Mouse (Mus musculus): ENCODE measurements around the gene Ube2e2. TPM values are rescaled to one million over a fixed set of nuclear protein-coding genes. Genes with fewer than 3 reads are reported as not detected.

Gene Ube2e2
- polyA plus RNA-seq, 1 experiment from 2014 or later: 123 TPM

GRCm38 (mm10) chr14:18665267-18666024, 228.6 kb downstream of the Ube2e2 start:
- no peak for DNase-seq
- Histone ChIP-seq H3K4me1 (ENCODE audit: control insufficient read depth, insufficient read depth, low read length) (no peaks in the 10 kb centered on the region), H3K36me3 (ENCODE audit: control insufficient read depth, insufficient read depth, low read length) (no peaks in the 10 kb centered on the region), H3K27me3 (ENCODE audit: control insufficient read depth, insufficient read depth, low read length) (no peaks in the 10 kb centered on the region), H3K4me2 (ENCODE audit: low read length) (no peak overlapping the region), H3K4me3 (replicated peaks; ENCODE audit: low read depth, low read length) (no peak overlapping the region), H3K9ac (replicated peaks; ENCODE audit: low read length) (no peak overlapping the region), H3K27ac (replicated peaks; ENCODE audit: low read depth, low read length) (no peak overlapping the region), H3K9me3 (ENCODE audit: control insufficient read depth, low read length) (no peaks in the 10 kb centered on the region)
- WGBS: 93% methylated on average over 1 of the region's 1 CpGs
- no peak for ATAC-seq (ENCODE audit: low FRiP score, low TSS enrichment)

DNA sequence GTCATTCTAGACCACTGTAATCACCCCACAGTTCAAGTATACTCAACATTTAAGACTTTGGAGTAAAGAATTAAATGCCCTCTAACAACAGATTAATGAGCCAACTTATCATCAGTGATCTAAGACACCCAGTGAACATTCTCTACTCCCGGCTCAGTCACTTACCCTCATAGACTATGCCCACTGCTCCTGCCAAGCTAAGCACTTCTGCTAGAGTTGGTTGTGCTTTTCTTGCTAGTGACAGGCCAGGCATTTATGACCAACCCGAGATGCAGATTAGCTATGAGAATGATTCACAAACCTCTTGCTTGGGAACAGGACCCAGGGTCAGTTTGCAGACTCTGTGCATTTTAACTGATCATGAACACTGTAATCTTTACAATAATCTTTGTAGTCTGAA, 230.4 kb downstream of the Ube2e2 start:
- Histone ChIP-seq H3K4me2 (ENCODE audit: low read length) (no peak overlapping the region), H3K4me1 (ENCODE audit: control insufficient read depth, insufficient read depth, low read length) (no peaks in the 10 kb centered on the region), H3K9me3 (ENCODE audit: control insufficient read depth, low read length) (no peaks in the 10 kb centered on the region), H3K27me3 (ENCODE audit: control insufficient read depth, insufficient read depth, low read length) (no peaks in the 10 kb centered on the region), H3K4me3 (replicated peaks; ENCODE audit: low read depth, low read length) (no peak overlapping the region), H3K9ac (replicated peaks; ENCODE audit: low read length) (no peak overlapping the region), H3K36me3 (ENCODE audit: control insufficient read depth, insufficient read depth, low read length) (no peaks in the 10 kb centered on the region), H3K27ac (replicated peaks; ENCODE audit: low read depth, low read length) (no peak overlapping the region)
- ATAC-seq (ENCODE audit: low FRiP score, low TSS enrichment): no peak
- 93% methylated on average over 2 of the region's 2 CpGs for whole genome bisulfite sequencing
- DNase-seq: no peak

DNA sequence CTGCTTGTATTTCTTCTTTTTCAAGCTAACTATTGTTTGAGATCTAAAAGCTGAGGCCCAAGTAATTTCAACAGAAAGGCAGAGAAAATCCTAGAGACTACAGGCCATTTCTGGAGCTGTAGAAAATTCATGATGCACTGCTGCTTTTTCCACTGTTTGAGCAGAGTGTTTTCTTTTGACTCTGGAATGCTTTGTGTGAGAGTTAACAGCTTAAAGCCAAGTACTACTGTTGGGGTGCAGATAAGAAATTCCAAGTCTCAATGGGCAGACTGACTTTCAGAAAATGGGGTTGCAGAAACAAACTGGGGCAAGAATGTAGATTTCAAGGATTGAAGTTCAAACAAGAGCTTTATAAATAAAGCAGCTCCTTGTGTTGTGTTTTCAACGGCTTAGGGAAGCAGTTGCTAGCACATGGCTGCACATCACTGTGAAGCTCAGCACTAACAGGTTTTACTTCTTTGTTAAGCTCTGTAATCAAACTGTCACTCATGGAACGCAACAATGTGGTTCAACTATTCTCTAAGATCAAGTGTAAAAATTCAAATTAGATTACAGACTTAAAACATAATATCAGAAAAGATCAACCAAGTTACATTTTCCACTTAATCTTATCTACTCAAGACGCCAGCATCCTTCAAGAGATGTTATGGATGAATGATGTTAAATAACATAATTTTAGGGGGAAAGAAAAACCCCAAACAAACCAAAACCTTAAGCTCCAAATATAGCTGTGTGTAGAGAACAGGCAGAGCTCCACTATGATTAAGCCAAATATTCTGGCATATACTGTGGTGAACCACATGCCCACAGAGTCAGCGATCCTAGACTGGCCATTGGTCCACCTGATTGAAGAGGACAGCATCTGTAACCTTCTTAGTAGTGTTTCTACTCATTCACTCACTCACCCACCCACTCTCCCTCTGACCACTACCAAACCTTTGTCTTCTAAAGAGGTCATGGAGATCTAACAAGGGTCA, 236.0 kb downstream of the Ube2e2 start:
- H3K27ac ChIP-seq (replicated peaks; ENCODE audit: low read depth, low read length): no peak overlapping the region
- no peaks in the 10 kb centered on the region for H3K36me3 ChIP-seq (ENCODE audit: control insufficient read depth, insufficient read depth, low read length)
- H3K4me2 ChIP-seq (ENCODE audit: low read length): no peak overlapping the region
- DNase-seq: no peak
- no peak overlapping the region for H3K9ac ChIP-seq (replicated peaks; ENCODE audit: low read length)
- no peaks in the 10 kb centered on the region for H3K4me1 ChIP-seq (ENCODE audit: control insufficient read depth, insufficient read depth, low read length)
- H3K27me3 ChIP-seq (ENCODE audit: control insufficient read depth, insufficient read depth, low read length): no peaks in the 10 kb centered on the region
- no peak for ATAC-seq (ENCODE audit: low FRiP score, low TSS enrichment)
- H3K9me3 ChIP-seq (ENCODE audit: control insufficient read depth, low read length): no peaks in the 10 kb centered on the region
- H3K4me3 ChIP-seq (replicated peaks; ENCODE audit: low read depth, low read length): no peak overlapping the region
- 48% methylated on average over 4 of the region's 4 CpGs for WGBS

DNA sequence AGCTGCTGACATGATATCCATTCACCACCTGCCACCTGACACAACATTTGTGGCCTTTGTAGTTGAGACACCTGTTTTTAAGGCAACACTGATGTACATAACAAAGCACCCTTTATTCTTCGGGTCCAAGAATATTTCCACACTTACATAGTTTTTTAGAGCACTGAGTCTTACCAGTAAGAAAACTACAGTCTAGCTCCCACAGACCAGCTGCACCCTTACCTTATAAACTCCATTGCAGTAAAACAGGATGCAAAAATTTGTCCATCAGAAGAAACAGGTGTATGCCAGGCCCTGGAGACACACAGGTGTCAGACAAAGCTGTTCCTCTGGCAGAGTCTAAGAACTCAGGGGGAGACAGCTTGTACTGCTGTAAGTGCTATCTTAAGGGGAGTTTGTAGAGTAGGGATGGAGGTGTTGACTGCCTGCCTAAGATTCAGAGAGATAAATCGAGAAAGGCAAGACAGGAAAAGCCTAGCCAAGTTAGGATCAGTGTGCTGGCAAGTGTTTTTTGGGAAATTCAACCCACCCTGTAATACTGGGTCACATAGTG, 244.9 kb downstream of the Ube2e2 start:
- Histone ChIP-seq H3K4me2 (ENCODE audit: low read length) (no peak overlapping the region), H3K4me1 (ENCODE audit: control insufficient read depth, insufficient read depth, low read length) (no peaks in the 10 kb centered on the region), H3K9ac (replicated peaks; ENCODE audit: low read length) (no peak overlapping the region), H3K27ac (replicated peaks; ENCODE audit: low read depth, low read length) (no peak overlapping the region), H3K9me3 (ENCODE audit: control insufficient read depth, low read length) (no peaks in the 10 kb centered on the region), H3K4me3 (replicated peaks; ENCODE audit: low read depth, low read length) (no peak overlapping the region), H3K27me3 (ENCODE audit: control insufficient read depth, insufficient read depth, low read length) (no peaks in the 10 kb centered on the region), H3K36me3 (ENCODE audit: control insufficient read depth, insufficient read depth, low read length) (no peaks in the 10 kb centered on the region)
- ATAC-seq (ENCODE audit: low FRiP score, low TSS enrichment): no peak
- no peak for DNase-seq
- WGBS: 78% methylated on average over 2 of the region's 2 CpGs

GRCm38 (mm10) chr14:18641656-18642055, 252.4 kb downstream of the Ube2e2 start:
- WGBS: 92% methylated on average over 4 of the region's 4 CpGs
- ATAC-seq (ENCODE audit: low FRiP score, low TSS enrichment): no peak

GRCm38 (mm10) chr14:18638753-18639456, 255.2 kb downstream of the Ube2e2 start:
- WGBS: 77% methylated on average over 2 of the region's 2 CpGs

More at GRCm38 (mm10) chr14:18641656-18642055, 252.4 kb downstream of the Ube2e2 start:
- Histone ChIP-seq H3K27me3 (ENCODE audit: control insufficient read depth, insufficient read depth, low read length) (no peaks in the 10 kb centered on the region), H3K4me2 (ENCODE audit: low read length) (no peak overlapping the region), H3K27ac (replicated peaks; ENCODE audit: low read depth, low read length) (no peak overlapping the region), H3K9me3 (ENCODE audit: control insufficient read depth, low read length) (no peaks in the 10 kb centered on the region), H3K4me3 (replicated peaks; ENCODE audit: low read depth, low read length) (no peak overlapping the region), H3K9ac (replicated peaks; ENCODE audit: low read length) (no peak overlapping the region), H3K4me1 (ENCODE audit: control insufficient read depth, insufficient read depth, low read length) (0 out of 2 replicates have a peak, but pooled peaks cover 3% of the 10 kb centered on the region), H3K36me3 (ENCODE audit: control insufficient read depth, insufficient read depth, low read length) (no peaks in the 10 kb centered on the region)
- no peak for DNase-seq

DNA sequence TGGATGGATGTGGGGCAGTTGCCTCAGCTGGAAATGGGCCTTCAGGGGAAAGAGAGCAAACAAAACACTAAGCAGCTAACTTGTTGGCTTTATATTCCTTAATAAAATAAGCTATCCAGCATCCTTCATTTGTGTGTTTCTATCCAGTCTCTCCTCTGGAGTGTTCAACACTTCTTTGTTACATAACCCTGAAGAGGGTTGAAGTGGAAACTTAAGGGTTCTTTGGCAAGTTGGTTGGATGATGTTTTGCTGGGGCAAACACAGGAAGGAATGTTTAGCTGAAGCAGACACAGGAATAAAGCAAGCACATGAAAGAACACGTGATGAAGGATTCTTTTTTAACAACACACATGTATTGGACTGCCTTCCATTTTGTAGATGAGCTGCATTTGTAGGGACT, 256.3 kb downstream of the Ube2e2 start:
- Histone ChIP-seq H3K9ac (replicated peaks; ENCODE audit: low read length) (no peak overlapping the region), H3K27me3 (ENCODE audit: control insufficient read depth, insufficient read depth, low read length) (no peaks in the 10 kb centered on the region), H3K4me1 (ENCODE audit: control insufficient read depth, insufficient read depth, low read length) (0 out of 2 replicates have a peak, but pooled peaks cover 3% of the 10 kb centered on the region), H3K36me3 (ENCODE audit: control insufficient read depth, insufficient read depth, low read length) (no peaks in the 10 kb centered on the region), H3K4me3 (replicated peaks; ENCODE audit: low read depth, low read length) (no peak overlapping the region), H3K4me2 (ENCODE audit: low read length) (no peak overlapping the region), H3K9me3 (ENCODE audit: control insufficient read depth, low read length) (no peaks in the 10 kb centered on the region), H3K27ac (replicated peaks; ENCODE audit: low read depth, low read length) (no peak overlapping the region)
- DNase-seq (no peak), ATAC-seq (ENCODE audit: low FRiP score, low TSS enrichment) (no peak)
- WGBS: 91% methylated on average over 1 of the region's 1 CpGs

More at GRCm38 (mm10) chr14:18638753-18639456, 255.2 kb downstream of the Ube2e2 start:
- H3K4me3 ChIP-seq (replicated peaks; ENCODE audit: low read depth, low read length): no peak overlapping the region
- ATAC-seq (ENCODE audit: low FRiP score, low TSS enrichment) (no peak), DNase-seq (peak; percentile 15)
- 0 out of 2 replicates have a peak, but pooled peaks cover 3% of the 10 kb centered on the region for H3K4me1 ChIP-seq (ENCODE audit: control insufficient read depth, insufficient read depth, low read length)
- no peaks in the 10 kb centered on the region for H3K9me3 ChIP-seq (ENCODE audit: control insufficient read depth, low read length)
- no peaks in the 10 kb centered on the region for H3K36me3 ChIP-seq (ENCODE audit: control insufficient read depth, insufficient read depth, low read length)
- H3K27ac ChIP-seq (replicated peaks; ENCODE audit: low read depth, low read length): no peak overlapping the region
- H3K27me3 ChIP-seq (ENCODE audit: control insufficient read depth, insufficient read depth, low read length): no peaks in the 10 kb centered on the region
- H3K4me2 ChIP-seq (ENCODE audit: low read length): no peak overlapping the region
- no peak overlapping the region for H3K9ac ChIP-seq (replicated peaks; ENCODE audit: low read length)

- Histone ChIP-seq H3K4me2 (ENCODE audit: low read length) (no peak overlapping the region), H3K4me3 (replicated peaks; ENCODE audit: low read depth, low read length) (no peak overlapping the region), H3K36me3 (ENCODE audit: control insufficient read depth, insufficient read depth, low read length) (no peaks in the 10 kb centered on the region), H3K27me3 (ENCODE audit: control insufficient read depth, insufficient read depth, low read length) (no peaks in the 10 kb centered on the region), H3K4me1 (ENCODE audit: control insufficient read depth, insufficient read depth, low read length) (no peaks in the 10 kb centered on the region), H3K9me3 (ENCODE audit: control insufficient read depth, low read length) (no peaks in the 10 kb centered on the region), H3K9ac (replicated peaks; ENCODE audit: low read length) (no peak overlapping the region), H3K27ac (replicated peaks; ENCODE audit: low read depth, low read length) (no peak overlapping the region)
- 88% methylated on average over 1 of the region's 1 CpGs for WGBS
- ATAC-seq (ENCODE audit: low FRiP score, low TSS enrichment) (no peak), DNase-seq (no peak)
These were observed 265.9 kb downstream of the Ube2e2 start for GRCm38 (mm10) chr14:18628170-18628569.
